Mouse (Mus musculus) heart, embryonic 15.5 days (tissue): ENCODE measurements around the gene Krcc1. TPM values are rescaled to one million over a fixed set of nuclear protein-coding genes. Genes with fewer than 3 reads are reported as not detected.
"Not testable (repeated sequence)": the region's sequence is repeated elsewhere in the genome, so short reads cannot be mapped to it uniquely, and the experiment has no call there.

Experiments used
- ATAC-seq: fragments of 200-750 bp; cut with Nextera tagmentation; replicated peaks from 2 replicates; pipeline ENCODE4 v1.8.0; 2017; ENCODE audit warnings: low read depth, moderate TSS enrichment; ENCODE audit not compliant: insufficient number of reproducible peaks, insufficient read depth, low FRiP score
- H3K27ac ChIP-seq: fragments of 300-500 bp; sonication (generic); 2 replicates; pipeline ENCODE4 v1.5.1; 2015; ENCODE audit warnings: mild to moderate bottlenecking, inconsistent platforms
- H3K27me3 ChIP-seq: fragments of 300-500 bp; sonication (generic); 2 replicates; pipeline ENCODE4 v1.6.1; 2015; ENCODE audit warnings: inconsistent platforms
- H3K36me3 ChIP-seq: fragments of 300-500 bp; sonication (generic); 2 replicates; pipeline ENCODE4 v1.6.1; 2015; ENCODE audit warnings: mild to moderate bottlenecking, inconsistent platforms
- H3K4me1 ChIP-seq: fragments of 300-500 bp; sonication (generic); replicated peaks from 2 replicates; pipeline ENCODE4 v1.6.1; 2015; ENCODE audit warnings: inconsistent platforms
- H3K4me2 ChIP-seq: fragments of 300-500 bp; sonication (generic); 2 replicates; pipeline ENCODE4 v1.6.1; 2015; ENCODE audit warnings: inconsistent platforms, mild to moderate bottlenecking, moderate library complexity
- H3K4me3 ChIP-seq: fragments of 300-500 bp; sonication (generic); 2 replicates; pipeline ENCODE4 v1.5.1; 2015; ENCODE audit warnings: mild to moderate bottlenecking, inconsistent platforms
- H3K9ac ChIP-seq: fragments of 300-500 bp; sonication (generic); 2 replicates; pipeline ENCODE4 v1.6.1; 2015; ENCODE audit warnings: mild to moderate bottlenecking, inconsistent platforms
- H3K9me3 ChIP-seq: fragments of 300-500 bp; sonication (generic); replicated peaks from 2 replicates; pipeline ENCODE4 v1.6.1; 2016; ENCODE audit warnings: inconsistent platforms
- WGBS: fragments of 180-500 bp; shearing (Covaris S2); methylation state at CpG from one replicate; pipeline ENCODE4 v1.1.7; 2015; ENCODE audit warnings: mixed read lengths; 5-methylcytosine and 5-hydroxymethylcytosine counted together
- polyA plus RNA-seq: library from polyadenylated mRNA; unstranded; fragments of >200 nt; fragmentation: Nextera tagmentation; extraction: Ambion mirVana; gene quantifications from 2 replicates; pipeline ENCODE4 v1.2.1, GENCODE M21; 2015

Gene Krcc1
- polyA plus RNA-seq, 1 experiment from 2014 or later: 68.2 TPM

DNA sequence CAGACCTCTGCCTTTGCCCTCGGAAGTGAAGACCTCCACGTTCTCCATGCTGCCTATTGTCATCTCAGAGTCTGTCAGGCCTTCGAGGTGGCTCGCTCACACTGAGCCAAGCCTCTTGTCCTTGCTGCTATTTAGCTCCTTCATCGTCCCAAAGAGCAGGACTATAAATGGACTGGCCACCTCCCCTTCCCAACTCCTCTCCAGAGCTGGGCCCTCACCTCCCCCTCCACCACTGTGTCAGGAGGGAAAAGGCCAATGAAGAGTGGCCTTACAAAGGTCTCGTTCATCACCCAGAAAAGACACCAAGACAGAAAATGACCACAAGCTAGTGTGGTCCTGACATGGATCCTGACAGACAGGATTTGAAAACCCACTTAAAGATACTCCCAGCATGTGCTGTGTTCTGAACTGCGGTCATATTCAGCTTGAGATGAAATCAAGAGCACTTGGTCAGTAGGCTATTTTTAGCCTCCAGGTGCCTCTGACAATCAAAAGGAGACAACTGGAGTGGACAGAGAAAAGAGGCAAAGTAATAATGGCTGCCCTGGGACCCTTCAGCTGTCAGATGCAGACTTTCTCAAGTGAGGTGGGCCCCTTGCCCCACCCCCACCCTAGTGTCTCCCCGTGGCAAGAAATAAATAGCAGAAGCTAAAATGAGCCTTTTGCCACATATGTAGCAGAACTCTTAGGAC, 9.2 kb upstream of the Krcc1 start:
- H3K4me3 ChIP-seq: peak overlapping the region; percentile 51
- peaks cover 33% of the 10 kb centered on the region for H3K4me1 ChIP-seq
- WGBS: 32% methylated on average over 8 of the region's 8 CpGs
- H3K27ac ChIP-seq: peak overlapping the region; percentile 92
- H3K4me2 ChIP-seq: peak overlapping the region; percentile 62
- no peaks in the 10 kb centered on the region for H3K36me3 ChIP-seq
- no peaks in the 10 kb centered on the region for H3K9me3 ChIP-seq
- peak; percentile 88 for ATAC-seq
- no peaks in the 10 kb centered on the region for H3K27me3 ChIP-seq
- peak overlapping the region; percentile 61 for H3K9ac ChIP-seq

DNA sequence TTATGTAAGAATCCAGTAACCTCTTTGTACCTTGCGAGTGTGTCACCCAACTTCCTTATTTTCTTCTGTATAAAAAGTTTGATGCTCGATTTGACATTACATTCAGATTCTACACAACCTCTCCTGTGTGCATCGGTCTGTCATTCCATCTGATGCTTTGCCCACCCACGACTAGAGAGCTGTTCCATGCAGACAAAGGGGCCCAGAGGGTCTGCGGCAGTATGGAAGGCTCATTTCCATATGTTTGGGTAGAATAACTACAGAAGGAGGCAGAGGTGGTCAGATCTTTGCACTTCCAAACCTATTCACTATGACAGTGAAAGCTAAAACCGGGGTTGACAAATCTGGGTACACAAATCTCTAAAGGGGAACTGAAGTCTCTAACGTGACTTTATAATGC, 3.9 kb upstream of the Krcc1 start:
- ATAC-seq, H3K27me3 ChIP-seq, H3K4me2 ChIP-seq, H3K36me3 ChIP-seq, H3K4me3 ChIP-seq, H3K27ac ChIP-seq, H3K9me3 ChIP-seq, H3K9ac ChIP-seq: not testable (repeated sequence)
- 85% methylated on average over 7 of the region's 7 CpGs for WGBS
- H3K4me1 ChIP-seq: peaks cover 41% of the 10 kb centered on the region

DNA sequence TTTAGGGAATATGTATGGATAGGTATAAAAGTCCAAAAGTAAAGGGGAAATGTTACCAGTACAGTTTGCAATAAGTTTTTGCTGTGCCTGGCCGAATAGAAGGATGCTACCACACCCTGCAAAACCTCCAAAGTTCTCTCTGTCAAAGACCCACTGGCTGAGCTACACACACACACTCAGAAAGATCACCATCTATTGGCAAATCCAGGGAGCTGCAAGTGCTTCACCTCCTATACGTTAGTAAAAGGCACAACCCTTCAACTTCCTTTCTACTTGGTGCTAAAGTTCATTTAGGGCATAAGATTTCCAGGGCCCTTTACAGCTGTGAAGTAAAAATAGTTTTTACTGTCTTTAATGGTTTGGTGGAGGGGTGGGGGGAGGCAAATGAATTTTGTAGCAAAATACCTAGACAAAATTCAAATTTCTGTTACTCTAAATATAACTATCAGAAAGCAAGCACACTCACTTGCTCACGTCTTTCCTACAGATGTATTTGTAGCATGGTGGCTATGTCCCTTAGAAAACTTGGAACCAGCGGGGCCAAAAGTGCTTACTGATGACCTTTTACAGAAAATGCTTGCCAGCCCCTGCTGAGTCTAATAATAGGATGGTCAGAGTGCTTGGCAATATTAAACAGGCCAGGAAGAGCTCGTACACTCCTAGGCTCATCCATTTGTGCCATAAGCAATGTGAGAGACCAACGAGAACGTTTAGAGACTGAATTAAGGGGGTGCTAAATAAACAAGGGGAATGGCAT, 2.4 kb upstream of the Krcc1 start:
- Histone ChIP-seq H3K4me1 (peaks cover 37% of the 10 kb centered on the region), H3K36me3 (no peaks in the 10 kb centered on the region), H3K27me3 (no peaks in the 10 kb centered on the region), H3K9me3 (no peaks in the 10 kb centered on the region), H3K4me2 (peak overlapping the region; percentile 5), H3K27ac (peak overlapping the region; percentile 98), H3K9ac (no peak overlapping the region), H3K4me3 (no peak overlapping the region)
- WGBS: 28% methylated on average over 7 of the region's 7 CpGs
- no peak for ATAC-seq

DNA sequence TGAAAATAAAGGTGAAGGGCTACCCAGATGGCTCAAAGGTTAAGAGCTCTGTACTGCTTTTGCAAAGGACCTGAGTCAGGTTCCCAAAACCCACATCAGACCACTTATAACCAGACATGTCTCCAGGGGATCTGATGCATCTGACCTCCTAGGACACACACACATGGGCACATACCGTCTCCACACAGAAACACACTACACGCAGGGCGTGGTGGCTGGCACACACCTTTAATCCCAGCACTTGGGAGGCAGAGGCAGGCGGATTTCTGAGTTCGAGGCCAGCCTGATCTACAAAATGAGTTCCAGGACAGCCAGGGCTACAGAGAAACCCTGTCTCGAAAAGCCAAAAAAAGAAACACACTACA, 1.8 kb upstream of the Krcc1 start:
- H3K4me2 ChIP-seq: peak overlapping the region; percentile 5
- peaks cover 37% of the 10 kb centered on the region for H3K4me1 ChIP-seq
- H3K36me3 ChIP-seq, H3K9me3 ChIP-seq, H3K9ac ChIP-seq, H3K27me3 ChIP-seq, H3K4me3 ChIP-seq, ATAC-seq: not testable (repeated sequence)
- WGBS: 82% methylated on average over 6 of the region's 6 CpGs
- H3K27ac ChIP-seq: peak overlapping the region; percentile 98

DNA sequence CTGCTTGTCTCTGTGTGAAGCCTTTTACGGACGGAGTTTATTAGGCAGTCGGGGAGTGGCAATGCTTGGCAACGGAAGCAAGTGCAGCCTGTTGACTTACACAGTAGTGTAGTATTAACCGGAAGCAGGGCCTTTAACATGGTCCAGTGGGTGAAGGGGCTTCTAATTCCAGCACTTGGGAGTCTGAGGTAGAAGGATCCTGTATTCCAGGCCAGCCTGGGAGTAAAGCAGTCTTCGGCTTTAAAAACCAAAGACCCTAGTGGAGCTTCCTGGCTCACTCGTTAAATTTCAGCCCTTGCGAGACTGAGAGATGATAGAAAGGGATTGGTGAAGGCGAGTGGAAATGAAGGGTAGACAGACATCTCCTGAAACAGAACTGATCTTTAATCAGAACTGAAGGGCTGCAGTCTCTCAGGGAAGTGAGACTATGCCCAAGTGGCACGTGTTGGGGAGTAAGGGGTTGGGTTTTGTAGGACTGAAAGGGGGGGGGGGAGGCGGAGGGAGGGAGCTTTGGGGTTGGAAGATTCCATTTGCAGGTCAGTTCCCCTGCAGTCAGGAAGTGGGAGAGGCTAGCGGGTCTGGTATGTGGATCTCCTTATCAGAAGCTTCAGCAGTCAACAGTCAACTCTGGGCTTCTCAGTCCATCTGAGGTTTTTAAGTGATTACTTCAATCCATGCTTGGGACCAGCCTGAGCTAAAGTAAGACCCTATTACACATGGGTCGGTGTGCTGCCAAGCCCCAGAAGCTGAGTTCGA, 998 bp upstream of the Krcc1 start:
- Histone ChIP-seq H3K9ac (peak overlapping the region; percentile 37), H3K27ac (peak overlapping the region; percentile 98), H3K4me3 (peak overlapping the region; percentile 95), H3K4me1 (peaks cover 37% of the 10 kb centered on the region), H3K4me2 (peak overlapping the region; percentile 72), H3K27me3 (no peaks in the 10 kb centered on the region), H3K9me3 (no peaks in the 10 kb centered on the region), H3K36me3 (no peaks in the 10 kb centered on the region)
- ATAC-seq: peak; percentile 44
- WGBS: 16% methylated on average over 14 of the region's 14 CpGs

DNA sequence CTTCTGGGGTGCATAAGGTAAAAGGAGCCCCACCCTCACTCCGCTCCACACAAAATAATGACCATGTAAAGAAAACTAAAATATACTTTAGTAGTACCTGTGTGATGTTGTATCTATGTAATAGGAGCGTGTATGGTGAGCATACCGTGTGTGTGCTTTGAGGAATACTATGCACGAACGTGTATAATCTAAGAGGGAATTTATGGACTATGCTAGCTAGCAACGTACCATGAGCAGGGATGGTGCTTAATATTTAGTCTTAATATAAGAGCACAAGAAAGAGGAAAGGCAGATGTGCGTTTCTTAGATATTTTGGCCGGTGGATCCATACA, 454 bp upstream of the Krcc1 start:
- peak overlapping the region; percentile 72 for H3K4me2 ChIP-seq
- peak overlapping the region; percentile 37 for H3K9ac ChIP-seq
- 2% methylated on average over 8 of the region's 8 CpGs for WGBS
- H3K36me3 ChIP-seq: no peaks in the 10 kb centered on the region
- no peaks in the 10 kb centered on the region for H3K9me3 ChIP-seq
- H3K4me1 ChIP-seq: peaks cover 37% of the 10 kb centered on the region
- H3K27ac ChIP-seq: peak overlapping the region; percentile 98
- H3K4me3 ChIP-seq: peak overlapping the region; percentile 95
- H3K27me3 ChIP-seq: no peaks in the 10 kb centered on the region
- no peak for ATAC-seq

DNA sequence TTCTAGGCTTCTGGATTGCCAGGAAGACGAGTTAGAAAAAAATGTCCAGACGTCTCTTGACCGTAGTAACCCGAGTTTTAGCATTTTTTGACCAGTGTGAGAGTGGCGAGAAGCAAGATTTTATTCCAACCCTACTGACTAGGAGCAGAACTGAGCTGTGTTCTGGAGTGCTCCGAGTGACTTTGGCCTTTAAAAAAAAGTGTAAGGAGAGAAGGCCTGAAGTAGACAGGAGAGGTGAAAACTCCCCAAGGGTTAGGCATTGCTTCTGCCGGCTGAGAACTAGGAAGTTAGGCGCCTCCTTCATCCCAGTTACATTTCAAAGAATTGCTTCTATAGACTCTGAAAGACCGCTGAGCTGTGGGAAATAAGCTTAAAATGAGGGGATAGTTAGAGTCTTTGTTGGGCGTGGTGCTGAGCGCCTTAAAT, 852 bp downstream of the Krcc1 start:
- Histone ChIP-seq H3K4me3 (peak overlapping the region; percentile 95), H3K36me3 (no peaks in the 10 kb centered on the region), H3K4me2 (peak overlapping the region; percentile 77), H3K9me3 (no peaks in the 10 kb centered on the region), H3K9ac (peak overlapping the region; percentile 98), H3K27me3 (no peaks in the 10 kb centered on the region), H3K27ac (peak overlapping the region; percentile 98), H3K4me1 (peaks cover 37% of the 10 kb centered on the region)
- WGBS: under 1% methylated on average over 11 of the region's 11 CpGs
- ATAC-seq: no peak

DNA sequence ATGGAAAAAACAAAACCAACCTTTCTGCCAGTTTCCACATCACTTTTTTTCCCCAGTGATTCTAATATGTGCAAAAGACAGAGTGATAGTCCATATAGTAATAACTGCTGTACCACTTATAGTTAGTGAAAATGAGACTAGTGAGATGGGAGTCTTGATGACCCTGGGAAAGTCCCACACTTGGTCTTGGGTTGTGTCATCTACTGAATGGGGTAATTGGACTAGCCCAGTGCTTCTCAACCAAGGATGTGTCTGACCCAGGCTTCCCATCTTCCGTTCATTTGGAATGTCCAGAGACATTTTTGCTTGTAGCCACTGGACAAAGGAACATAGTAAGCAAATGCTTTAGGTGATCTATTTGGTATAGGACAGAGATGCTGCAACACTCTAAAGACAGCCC, 2.2 kb downstream of the Krcc1 start:
- WGBS: 81% methylated on average over 1 of the region's 1 CpGs

DNA sequence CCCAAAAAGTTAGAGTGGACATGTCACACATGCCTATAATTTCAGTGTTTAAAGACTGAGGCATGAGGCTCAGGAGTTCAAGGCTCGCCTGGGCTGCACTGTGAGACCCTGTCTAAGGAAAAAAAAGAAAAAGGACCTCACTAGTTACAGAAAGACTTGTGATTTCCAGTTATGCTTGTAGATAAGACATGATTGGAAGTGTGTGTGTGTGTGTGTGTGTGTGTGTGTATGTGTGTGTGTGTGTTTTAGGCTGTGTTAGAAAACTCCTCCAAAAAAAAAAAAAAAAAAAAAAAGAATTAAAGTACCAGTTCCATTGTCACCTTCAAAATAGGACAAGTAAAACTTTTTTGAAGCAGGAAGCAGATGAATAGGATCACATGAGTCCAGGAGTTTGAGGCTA, 3.1 kb downstream of the Krcc1 start:
- WGBS: 86% methylated on average over 1 of the region's 1 CpGs
- no peak for ATAC-seq
- Histone ChIP-seq H3K27me3 (no peaks in the 10 kb centered on the region), H3K4me2 (no peak overlapping the region), H3K9me3 (no peaks in the 10 kb centered on the region), H3K27ac (no peak overlapping the region), H3K36me3 (no peaks in the 10 kb centered on the region), H3K4me1 (peaks cover 25% of the 10 kb centered on the region), H3K9ac (no peak overlapping the region), H3K4me3 (no peak overlapping the region)

More for the DNA sequence above, 2.2 kb downstream of the Krcc1 start:
- Histone ChIP-seq H3K9me3 (no peaks in the 10 kb centered on the region), H3K36me3 (no peaks in the 10 kb centered on the region), H3K4me1 (peaks cover 32% of the 10 kb centered on the region), H3K27me3 (no peaks in the 10 kb centered on the region), H3K4me3 (no peak overlapping the region), H3K4me2 (no peak overlapping the region), H3K9ac (no peak overlapping the region), H3K27ac (no peak overlapping the region)
- ATAC-seq: no peak

DNA sequence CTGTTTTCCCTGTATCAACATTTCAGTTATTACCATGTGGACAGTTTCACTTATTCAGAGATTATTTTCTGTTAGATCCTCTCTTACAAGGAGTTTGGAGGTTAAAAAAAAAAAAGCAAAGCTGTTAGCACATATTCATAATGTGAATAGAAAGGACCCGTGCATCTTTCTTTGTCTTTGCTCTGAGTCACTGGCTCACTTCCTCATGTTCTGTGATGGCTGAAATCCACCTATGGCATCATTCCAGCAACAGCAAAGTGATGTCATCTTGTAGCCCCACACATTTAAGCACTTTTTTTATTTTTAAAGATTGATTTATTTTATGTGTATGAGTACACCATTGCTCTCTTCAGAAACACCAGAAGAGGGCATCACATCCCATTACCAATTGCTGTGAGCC, 7.9 kb downstream of the Krcc1 start:
- ATAC-seq: no peak
- H3K4me1 ChIP-seq: 0 out of 2 replicates have a peak, but pooled peaks cover 1% of the 10 kb centered on the region

DNA sequence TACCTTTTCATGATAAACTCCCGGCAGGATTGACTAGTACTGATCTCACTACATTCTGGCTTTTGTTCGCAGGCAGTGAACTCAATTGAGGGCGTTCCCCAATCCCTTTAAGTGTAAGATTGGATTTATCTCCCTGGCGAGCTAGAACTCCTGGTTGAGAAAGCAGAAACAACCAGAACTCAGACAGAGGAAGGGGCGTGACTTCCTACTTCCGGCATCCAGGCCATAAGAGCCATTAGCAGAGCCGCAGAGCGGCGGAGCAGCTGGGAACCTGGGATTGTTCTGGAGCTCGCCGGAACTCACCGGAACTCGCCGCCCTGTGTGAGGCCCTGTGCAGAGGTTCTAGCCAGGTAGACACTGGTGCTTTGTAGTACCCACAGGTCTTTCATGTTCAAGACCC, 22.0 kb downstream of the Krcc1 start:
- Histone ChIP-seq H3K27me3 (no peaks in the 10 kb centered on the region), H3K9ac (no peak overlapping the region), H3K36me3 (no peaks in the 10 kb centered on the region), H3K4me3 (no peak overlapping the region), H3K4me2 (no peak overlapping the region), H3K27ac (no peak overlapping the region), H3K9me3 (no peaks in the 10 kb centered on the region), H3K4me1 (no peaks in the 10 kb centered on the region)
- 79% methylated on average over 14 of the region's 14 CpGs for WGBS
- ATAC-seq: no peak

More for the DNA sequence above, 7.9 kb downstream of the Krcc1 start:
- Histone ChIP-seq H3K4me3 (no peak overlapping the region), H3K27me3 (no peaks in the 10 kb centered on the region), H3K9me3 (no peaks in the 10 kb centered on the region), H3K4me2 (no peak overlapping the region), H3K27ac (no peak overlapping the region), H3K9ac (no peak overlapping the region), H3K36me3 (peaks cover 6% of the 10 kb centered on the region)
- 42% methylated on average over 1 of the region's 1 CpGs for WGBS
